Mouse (Mus musculus) G1E (cell line): ENCODE results near the gene Ncoa3.

Experiments used
- CTCF ChIP-seq: IDR thresholded peaks from 2 replicates; pipeline ENCODE4 v1.5.1; 2012; ENCODE audit warnings: low read depth, low read length, inconsistent platforms, mixed read lengths
- POLR2AphosphoS5 ChIP-seq: IDR thresholded peaks from 2 replicates; pipeline ENCODE4 v1.6.1; 2012; ENCODE audit warnings: low read depth, low read length, inconsistent platforms; ENCODE audit not compliant: insufficient replicate concordance

GRCm38 (mm10) chr2:166116278-166116608, 123.8 kb downstream of the Ncoa3 start:
- no peak for TF ChIP-seq CTCF
- TF ChIP-seq POLR2AphosphoS5, result no peak
